Mouse (Mus musculus): Measurements from ENCODE around the gene Olfr368. TPM values are rescaled to one million over a fixed set of nuclear protein-coding genes. Genes with fewer than 3 reads are reported as not detected.

The Olfr368 gene
- polyA plus RNA-seq (2017; shearing (Covaris generic)): not detected

DNA sequence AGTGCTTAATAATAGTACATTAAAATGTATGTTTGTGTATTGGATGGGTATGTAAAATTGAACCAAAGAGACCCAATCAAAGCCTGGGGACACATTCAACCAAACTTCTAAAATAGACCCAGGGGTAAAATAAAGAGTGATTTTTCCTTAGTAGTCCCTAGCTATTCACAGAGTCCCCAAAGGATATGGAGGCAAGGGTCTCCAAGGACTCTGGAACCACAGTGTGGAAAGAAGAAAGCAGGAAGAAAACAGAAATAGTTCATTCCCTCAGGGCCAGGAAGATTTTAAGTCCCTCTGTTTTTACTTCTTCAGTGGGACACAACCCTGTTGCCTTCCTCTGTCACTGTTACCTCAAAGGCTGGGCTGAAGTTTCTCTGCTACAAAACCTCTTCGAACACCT lies at the start of gene Olfr368:
Gene Olfr368 (plus strand): TSS at position 301 of the 400 bp plus-strand sequence.

DNA sequence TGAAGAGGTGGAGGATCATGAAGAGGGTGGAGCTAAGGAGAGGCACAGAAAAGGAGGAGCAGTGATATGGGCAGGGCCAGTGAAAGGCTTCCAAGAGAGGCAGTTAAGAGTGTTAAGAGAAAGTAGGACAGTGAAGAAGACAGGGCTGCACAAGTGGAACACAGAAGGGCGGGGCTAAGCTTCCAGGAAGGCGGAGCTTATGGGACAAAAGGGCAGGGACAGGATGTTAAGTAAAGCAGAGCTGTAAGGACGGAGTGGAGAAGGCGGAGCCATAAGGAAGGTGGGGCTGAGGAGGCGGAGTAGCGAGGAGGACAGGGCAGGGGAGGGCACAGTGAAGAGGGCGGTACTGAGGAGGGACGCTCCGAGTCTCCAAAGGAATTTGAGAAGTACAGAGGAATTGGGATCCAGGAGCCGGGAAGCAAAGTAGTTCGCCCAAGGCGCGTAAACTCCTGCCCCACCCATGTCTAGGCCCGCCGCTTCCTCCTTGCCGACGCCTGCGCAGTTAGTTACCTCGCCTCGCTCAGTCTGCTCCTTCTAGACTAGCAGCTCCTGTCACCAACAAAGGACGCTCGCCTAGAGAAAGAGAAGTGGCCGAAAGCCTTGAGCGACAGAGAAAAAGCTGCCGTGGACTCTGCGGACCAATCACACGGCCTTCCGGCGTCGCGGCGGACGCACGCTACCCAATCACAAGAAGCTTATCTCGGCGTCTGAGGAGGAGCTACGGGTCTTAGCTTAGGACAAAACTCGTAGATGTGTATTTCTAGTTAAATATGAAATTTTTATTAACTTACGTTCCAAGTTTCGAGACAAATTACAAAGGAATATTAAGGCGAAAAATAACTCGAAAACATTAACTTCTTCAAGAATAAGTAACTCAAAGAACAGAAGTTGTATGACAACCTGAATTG lies 32.6 kb downstream of the Olfr368 start, which contains the start of gene Pdcl:
Gene Pdcl (minus strand): TSS at position 700 of the 908 bp plus-strand sequence.

Other genes with a start within 250 kb of the Olfr368 start
- gene Olfr361, start 237.2 kb upstream of the Olfr368 start, polyA plus RNA-seq (2017; shearing (Covaris generic)): not detected
- gene Olfr362, start 208.6 kb upstream of the Olfr368 start, polyA plus RNA-seq (2017; shearing (Covaris generic)): not detected
- not detected for gene Olfr364-ps1, start 187.2 kb upstream of the Olfr368 start, polyA plus RNA-seq (2017; shearing (Covaris generic))
- under 1 TPM in 1 of 2 experiments, not detected in 1; 0.04 TPM for gene Olfr365, start 138.3 kb upstream of the Olfr368 start, polyA plus RNA-seq (2017; shearing (Covaris generic))
- under 1 TPM in 1 of 2 experiments, not detected in 1; 0.04 TPM for gene Olfr366, start 114.9 kb upstream of the Olfr368 start, polyA plus RNA-seq (2017; shearing (Covaris generic))
- gene Pdcl, start 32.8 kb downstream of the Olfr368 start, polyA plus RNA-seq (2017; shearing (Covaris generic)): 10 to 100 TPM; 24.0 to 30.8 TPM
- gene Rc3h2, start 96.4 kb downstream of the Olfr368 start, polyA plus RNA-seq (2017; shearing (Covaris generic)): 10 to 100 TPM; 34.9 to 39.5 TPM
- gene Zbtb26, start 116.6 kb downstream of the Olfr368 start, polyA plus RNA-seq (2017; shearing (Covaris generic)): 1 to 10 TPM; 4.2 to 4.3 TPM
- 1 to 10 TPM; 4.8 to 5.0 TPM for gene Zbtb6, start 116.7 kb downstream of the Olfr368 start, polyA plus RNA-seq (2017; shearing (Covaris generic))
- gene Rabgap1, start 116.8 kb downstream of the Olfr368 start, polyA plus RNA-seq (2017; shearing (Covaris generic)): 10 to 100 TPM; 46.3 to 59.1 TPM
- gene Gpr21, start 189.8 kb downstream of the Olfr368 start, polyA plus RNA-seq (2017; shearing (Covaris generic)): 1 to 10 TPM in 1 of 2 experiments, under 1 TPM in 1; 0.69 to 2.4 TPM

All from activated CD4-positive, CD25-positive, alpha-beta regulatory T cell (primary cell).